9 mouse cellular contexts compared by ENCODE assay signal in the genomic region with DNA sequence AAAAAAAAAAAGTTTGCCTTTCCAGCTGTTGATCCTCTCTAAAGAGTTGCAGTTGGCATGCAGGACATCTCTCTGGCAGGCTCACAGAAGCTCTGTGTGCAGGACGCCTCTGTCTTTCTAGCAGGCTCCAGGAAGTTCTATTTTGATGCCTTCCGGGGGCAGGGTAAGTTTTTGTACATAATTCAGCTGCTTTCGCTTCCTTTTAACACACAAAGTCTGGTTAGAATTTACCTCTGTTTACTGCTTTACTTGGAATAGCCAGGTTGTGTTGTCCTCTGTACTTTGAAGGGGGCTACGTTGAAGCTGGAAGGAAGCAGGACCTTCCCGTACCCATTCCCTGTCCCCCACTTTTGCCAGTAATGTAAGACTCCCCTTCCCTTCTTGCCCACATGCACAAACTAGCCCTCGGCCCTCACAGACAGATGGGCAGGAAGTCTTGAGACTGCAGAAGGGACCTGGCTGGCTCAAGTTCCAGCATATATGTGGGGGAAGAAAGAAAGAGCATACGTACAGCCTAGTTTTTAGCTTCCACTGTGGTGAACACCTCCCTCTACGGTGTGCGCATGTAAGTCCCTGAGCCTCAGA.
DNase-seq lines count a peak whose midpoint lies in the region; ATAC-seq and TF ChIP-seq lines count a peak whose summit lies in the region.
"Had no signal": no experiment of that assay in that cellular context is flagged by ENCODE, and none has a peak within 500 bp of the region (broad histone marks: within the 10 kb centered on the region; RNA-seq: fewer than 3 reads in every experiment).

No protein-coding gene starts in this region.

- no peaks in the 10 kb centered on the region for H3K36me3 ChIP-seq in heart, postnatal 0 days (replicated peaks; ENCODE audit: control insufficient read depth, insufficient read depth, low read length)
- H3K36me3 ChIP-seq in limb, embryonic 12.5 days, result no peaks in the 10 kb centered on the region
- H3K36me3 ChIP-seq in small intestine, adult 2 months (ENCODE audit: control insufficient read depth, insufficient read depth, low read length), result no peaks in the 10 kb centered on the region
- H3K36me3 ChIP-seq in hindbrain, postnatal 0 days (ENCODE audit: insufficient read depth, low read length), result no peaks in the 10 kb centered on the region
- no peaks in the 10 kb centered on the region for H3K36me3 ChIP-seq in hindbrain, embryonic 12.5 days

- 57% methylated on average over 9 of the region's 9 CpGs for WGBS in heart, postnatal 0 days
- WGBS in limb, embryonic 12.5 days, result 68% methylated on average over 9 of the region's 9 CpGs
- WGBS in small intestine, adult 2 months, result 70% methylated on average over 9 of the region's 9 CpGs
- WGBS in hindbrain, postnatal 0 days, result 75% methylated on average over 9 of the region's 9 CpGs
- WGBS in hindbrain, embryonic 12.5 days, result 83% methylated on average over 9 of the region's 9 CpGs

- H3K9me3 ChIP-seq in heart, postnatal 0 days (replicated peaks; ENCODE audit: control insufficient read depth, low read length), result no peaks in the 10 kb centered on the region
- no peaks in the 10 kb centered on the region for H3K9me3 ChIP-seq in limb, embryonic 12.5 days
- no peaks in the 10 kb centered on the region for H3K9me3 ChIP-seq in hindbrain, postnatal 0 days (ENCODE audit: low read length)
- no peaks in the 10 kb centered on the region for H3K9me3 ChIP-seq in hindbrain, embryonic 12.5 days (replicated peaks)

- intact Hi-C loops in gastrocnemius, adult 2 months (cut with DNase I), result no loop called here

- peak; percentile 50 for DNase-seq in gastrocnemius, adult 2 months
- no peak for DNase-seq in gastrocnemius, postnatal 10 days
- peak; percentile 32 for DNase-seq in heart, postnatal 0 days (ENCODE audit: low spot score)
- DNase-seq in hindbrain, postnatal 0 days (ENCODE audit: low spot score), result no peak
- DNase-seq in cerebellum, adult 9-11 months, result no peak

- H3K27ac ChIP-seq in gastrocnemius, adult 2 months, result peak overlapping the region; percentile 70
- H3K27ac ChIP-seq in heart, postnatal 0 days (ENCODE audit: low read depth), result peak overlapping the region; percentile 26
- H3K27ac ChIP-seq in limb, embryonic 12.5 days, result 0 out of 2 replicates have a peak overlapping the region, but pooled peaks have one; percentile 25
- peak overlapping the region; percentile 65 for H3K27ac ChIP-seq in small intestine, adult 2 months (ENCODE audit: insufficient read depth, low read depth, low read length)
- no peak overlapping the region for H3K27ac ChIP-seq in hindbrain, postnatal 0 days
- H3K27ac ChIP-seq in hindbrain, embryonic 12.5 days, result no peak overlapping the region

- H3K4me1 ChIP-seq in heart, postnatal 0 days (ENCODE audit: control insufficient read depth, insufficient read depth), result peaks cover 41% of the 10 kb centered on the region
- peaks cover 24% of the 10 kb centered on the region for H3K4me1 ChIP-seq in limb, embryonic 12.5 days (replicated peaks)
- H3K4me1 ChIP-seq in small intestine, adult 2 months (ENCODE audit: control insufficient read depth, insufficient read depth, insufficient read length, low read length), result no peaks in the 10 kb centered on the region
- H3K4me1 ChIP-seq in hindbrain, postnatal 0 days (ENCODE audit: insufficient read depth, low read length), result peaks cover 15% of the 10 kb centered on the region
- H3K4me1 ChIP-seq in hindbrain, embryonic 12.5 days, result peaks cover 25% of the 10 kb centered on the region

- TF ChIP-seq EP300 in heart, postnatal 0 days (IDR thresholded peaks at IDR 0.05; ENCODE audit: low read depth), result no peak

- ATAC-seq in heart, postnatal 0 days (ENCODE audit: insufficient read depth, low read depth), result no peak
- ATAC-seq in limb, embryonic 12.5 days (ENCODE audit: insufficient number of reproducible peaks, insufficient read depth, low FRiP score, low TSS enrichment, low read depth), result no peak
- no peak for ATAC-seq in hindbrain, postnatal 0 days
- no peak for ATAC-seq in hindbrain, embryonic 12.5 days (ENCODE audit: low FRiP score)

- no peaks in the 10 kb centered on the region for H3K27me3 ChIP-seq in heart, postnatal 0 days (ENCODE audit: control insufficient read depth, insufficient read depth, low read length)
- no peaks in the 10 kb centered on the region; the same call in 1 of the 2 replicates for H3K27me3 ChIP-seq in limb, embryonic 12.5 days
- H3K27me3 ChIP-seq in small intestine, adult 2 months (ENCODE audit: control insufficient read depth, insufficient read depth, low read length), result no peaks in the 10 kb centered on the region
- H3K27me3 ChIP-seq in hindbrain, postnatal 0 days (ENCODE audit: insufficient read depth, low read length), result no peaks in the 10 kb centered on the region
- no peaks in the 10 kb centered on the region for H3K27me3 ChIP-seq in hindbrain, embryonic 12.5 days
- H3K27me3 ChIP-seq: CH12.LX had no signal

- H3K9ac ChIP-seq in heart, postnatal 0 days (replicated peaks; ENCODE audit: low read depth, low read length), result no peak overlapping the region
- H3K9ac ChIP-seq in limb, embryonic 12.5 days (replicated peaks), result no peak overlapping the region
- no peak overlapping the region for H3K9ac ChIP-seq in hindbrain, postnatal 0 days (replicated peaks; ENCODE audit: low read length)
- H3K9ac ChIP-seq in hindbrain, embryonic 12.5 days, result no peak overlapping the region

- H3K4me2 ChIP-seq in heart, postnatal 0 days (ENCODE audit: low read depth, low read length), result peak overlapping the region; percentile 17; the same call in 1 of the 2 replicates
- H3K4me2 ChIP-seq in limb, embryonic 12.5 days, result no peak overlapping the region
- H3K4me2 ChIP-seq in hindbrain, postnatal 0 days (ENCODE audit: low read depth, low read length), result no peak overlapping the region; the same call in 1 of the 2 replicates
- H3K4me2 ChIP-seq in hindbrain, embryonic 12.5 days (replicated peaks), result no peak overlapping the region

- peak overlapping the region; percentile 41 for H3K4me3 ChIP-seq in gastrocnemius, adult 2 months
- H3K4me3 ChIP-seq in heart, postnatal 0 days (ENCODE audit: low read depth, low read length), result no peak overlapping the region
- H3K4me3 ChIP-seq in limb, embryonic 12.5 days (replicated peaks), result no peak overlapping the region
- no peak overlapping the region for H3K4me3 ChIP-seq in small intestine, adult 2 months (ENCODE audit: low read depth, low read length)
- no peak overlapping the region for H3K4me3 ChIP-seq in hindbrain, postnatal 0 days (ENCODE audit: low read length)
- no peak overlapping the region for H3K4me3 ChIP-seq in hindbrain, embryonic 12.5 days

- TF ChIP-seq POLR2A in small intestine, adult 2 months (IDR thresholded peaks at IDR 0.05; ENCODE audit: low read depth, low read length), result no peak

- TF ChIP-seq CTCF in gastrocnemius, adult 2 months (IDR thresholded peaks at IDR 0.05), result no peak
- TF ChIP-seq CTCF in heart, postnatal 0 days (IDR thresholded peaks at IDR 0.05; ENCODE audit: low read depth), result no peak
- TF ChIP-seq CTCF in small intestine, adult 2 months (IDR thresholded peaks at IDR 0.05; ENCODE audit: extremely low read depth, insufficient read length, insufficient replicate concordance, low read depth, low read length), result no peak
- no peak for TF ChIP-seq CTCF in hindbrain, postnatal 0 days (IDR thresholded peaks at IDR 0.05; ENCODE audit: low read depth)

Comparison
In these comparisons a context has a peak if more than half of its experiments do, and no peak if none do; other contexts are left out.
1. DNase-seq: peak in gastrocnemius, adult 2 months (single experiment) and heart, postnatal 0 days (single experiment); none in gastrocnemius, postnatal 10 days (single experiment), hindbrain, postnatal 0 days (single experiment) and cerebellum, adult 9-11 months (single experiment).
2. H3K27ac ChIP-seq: peak in gastrocnemius, adult 2 months (single experiment), heart, postnatal 0 days (single experiment), limb, embryonic 12.5 days (single experiment) and small intestine, adult 2 months (single experiment); none in hindbrain, postnatal 0 days (single experiment) and hindbrain, embryonic 12.5 days (single experiment).